Mouse (Mus musculus) limb, embryonic 12.5 days (tissue): ENCODE data around the gene Agrn. TPM values are rescaled to one million over a fixed set of nuclear protein-coding genes. Genes with fewer than 3 reads are reported as not detected.

Experiments
- ATAC-seq: fragments of 200-750 bp; cut with Nextera tagmentation; 2 replicates; pipeline ENCODE4 v1.8.0; 2017; ENCODE audit warnings: low read depth, moderate TSS enrichment; ENCODE audit not compliant: insufficient number of reproducible peaks, insufficient read depth, low FRiP score, low TSS enrichment
- H3K27ac ChIP-seq: fragments of 300-500 bp; sonication (generic); 2 replicates; pipeline ENCODE4 v1.5.1; 2016; ENCODE audit warnings: mild to moderate bottlenecking, moderate library complexity
- H3K27me3 ChIP-seq: fragments of 300-500 bp; sonication (generic); 2 replicates; pipeline ENCODE4 v1.6.1; 2016; ENCODE audit warnings: mild to moderate bottlenecking, moderate library complexity
- H3K36me3 ChIP-seq: fragments of 300-500 bp; sonication (generic); 2 replicates; pipeline ENCODE4 v1.6.1; 2016; ENCODE audit warnings: mild to moderate bottlenecking, moderate library complexity
- H3K4me1 ChIP-seq: fragments of 300-500 bp; sonication (generic); replicated peaks from 2 replicates; pipeline ENCODE4 v1.6.1; 2016
- H3K4me2 ChIP-seq: fragments of 300-500 bp; sonication (generic); 2 replicates; pipeline ENCODE4 v1.6.1; 2016; ENCODE audit warnings: mild to moderate bottlenecking, moderate library complexity
- H3K4me3 ChIP-seq: fragments of 300-500 bp; sonication (generic); replicated peaks from 2 replicates; pipeline ENCODE4 v1.5.1; 2016; ENCODE audit warnings: mild to moderate bottlenecking
- H3K9ac ChIP-seq: fragments of 300-500 bp; sonication (generic); replicated peaks from 2 replicates; pipeline ENCODE4 v1.6.1; 2016; ENCODE audit warnings: mild to moderate bottlenecking, moderate library complexity
- H3K9me3 ChIP-seq: fragments of 300-500 bp; sonication (generic); 2 replicates; pipeline ENCODE4 v1.6.1; 2016; ENCODE audit warnings: mild to moderate bottlenecking, moderate library complexity
- WGBS: fragments of 180-500 bp; shearing (Covaris S2); methylation state at CpG from one replicate; pipeline ENCODE4 v1.1.7; 2016; 5-methylcytosine and 5-hydroxymethylcytosine counted together
- polyA plus RNA-seq: library from polyadenylated mRNA; unstranded; fragments of >200 nt; fragmentation: Nextera tagmentation; extraction: Ambion mirVana; gene quantifications from 2 replicates; pipeline ENCODE4 v1.2.1, GENCODE M21; 2016

The Agrn gene
- 78.4 and 84.1 TPM in 2 replicates for polyA plus RNA-seq

DNA sequence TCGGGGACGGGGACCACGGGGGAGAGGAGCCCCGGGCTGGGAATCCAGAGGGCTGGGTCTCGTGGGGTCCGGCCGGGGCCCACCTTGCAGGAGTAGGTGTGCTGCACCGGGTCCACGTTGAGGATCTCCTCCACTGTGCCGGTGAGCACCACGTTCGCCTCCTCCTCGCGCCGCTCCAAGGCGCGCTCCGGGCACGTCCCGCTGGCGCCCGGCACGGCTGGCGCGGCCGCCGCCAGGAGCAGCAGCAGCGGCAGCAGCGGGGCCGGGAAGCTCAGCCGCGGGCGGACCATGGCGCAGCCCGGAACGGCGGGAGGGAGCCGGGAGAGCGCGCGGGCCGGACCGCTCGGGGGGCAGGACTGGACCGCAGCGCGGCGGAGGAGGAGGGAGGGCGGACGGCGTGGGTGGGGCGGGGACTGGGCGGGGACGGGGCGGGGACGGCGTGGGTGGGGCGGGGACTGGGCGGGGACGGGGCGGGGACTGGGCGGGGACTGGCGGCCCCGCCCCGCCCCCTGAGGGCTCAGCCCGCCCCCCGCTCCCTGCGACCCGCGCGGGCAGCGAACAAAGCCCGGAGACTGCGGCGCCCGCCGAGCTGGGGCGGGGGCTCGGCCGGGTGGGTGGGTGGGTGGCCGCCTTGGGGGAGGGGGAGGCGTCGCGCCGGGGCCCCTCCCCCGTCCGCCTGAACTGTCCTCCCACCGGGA is at the start of gene Agrn:
TSS of gene Agrn (minus strand) at position 358 of the 698 bp plus-strand sequence.
- peak within 1 kb of the TSS; percentile 93 for H3K4me3 ChIP-seq
- H3K27ac ChIP-seq: peak within 1 kb of the TSS; percentile 96
- H3K27me3 ChIP-seq: peaks cover 3% of the 10 kb centered on the region
- H3K4me2 ChIP-seq: peak within 1 kb of the TSS; percentile 82
- peaks cover 39% of the 10 kb centered on the region for H3K4me1 ChIP-seq
- peak; percentile 68 for ATAC-seq
- H3K36me3 ChIP-seq: peaks cover 29% of the 10 kb centered on the region
- H3K9ac ChIP-seq: peak within 1 kb of the TSS; percentile 90
- H3K9me3 ChIP-seq: no peaks in the 10 kb centered on the region
- WGBS: under 1% methylated on average over 44 of the region's 88 CpGs

DNA sequence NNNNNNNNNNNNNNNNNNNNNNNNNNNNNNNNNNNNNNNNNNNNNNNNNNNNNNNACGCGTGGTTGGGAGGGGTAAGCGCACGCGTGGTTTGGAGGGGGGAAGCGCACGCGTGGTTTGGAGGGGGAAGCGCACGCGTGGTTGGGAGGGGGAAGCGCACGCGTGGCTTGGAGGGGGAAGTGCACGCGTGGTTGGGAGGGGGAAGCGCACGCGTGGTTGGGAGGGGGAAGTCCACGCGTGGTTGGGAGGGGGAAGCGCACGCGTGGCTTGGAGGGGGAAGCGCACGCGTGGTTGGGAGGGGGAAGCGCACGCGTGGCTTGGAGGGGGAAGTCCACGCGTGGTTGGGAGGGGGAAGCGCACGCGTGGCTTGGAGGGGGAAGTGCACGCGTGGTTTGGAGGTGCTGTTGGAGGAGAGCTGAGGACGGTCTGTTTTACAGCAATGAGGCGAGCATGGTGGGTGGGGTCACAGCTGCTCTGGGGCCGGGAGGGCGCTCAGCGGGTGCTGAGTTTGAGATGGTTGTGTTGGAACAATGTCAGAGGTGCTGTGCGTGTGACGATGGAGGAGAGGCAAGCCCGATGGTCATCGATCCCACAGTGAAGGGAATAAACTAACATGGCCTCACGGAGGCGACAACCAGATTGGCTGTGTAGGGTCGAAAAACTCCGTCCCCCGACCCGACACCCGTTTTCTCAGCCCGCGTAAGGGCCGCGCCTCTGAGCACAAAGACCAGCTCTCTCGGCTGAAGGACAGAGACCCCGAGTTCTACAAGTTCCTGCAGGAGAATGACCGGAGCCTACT is 39.6 kb upstream of the Agrn start:
- peak overlapping the region; percentile 74 for H3K9ac ChIP-seq
- no peak overlapping the region for H3K27ac ChIP-seq
- peaks cover 21% of the 10 kb centered on the region for H3K4me1 ChIP-seq
- H3K4me3 ChIP-seq: peak overlapping the region; percentile 88
- H3K36me3 ChIP-seq: peaks cover 61% of the 10 kb centered on the region
- ATAC-seq: no peak
- no peaks in the 10 kb centered on the region for H3K9me3 ChIP-seq
- 26% methylated on average over 58 of the region's 60 CpGs for WGBS
- H3K4me2 ChIP-seq: peak overlapping the region; percentile 88
- no peaks in the 10 kb centered on the region for H3K27me3 ChIP-seq

DNA sequence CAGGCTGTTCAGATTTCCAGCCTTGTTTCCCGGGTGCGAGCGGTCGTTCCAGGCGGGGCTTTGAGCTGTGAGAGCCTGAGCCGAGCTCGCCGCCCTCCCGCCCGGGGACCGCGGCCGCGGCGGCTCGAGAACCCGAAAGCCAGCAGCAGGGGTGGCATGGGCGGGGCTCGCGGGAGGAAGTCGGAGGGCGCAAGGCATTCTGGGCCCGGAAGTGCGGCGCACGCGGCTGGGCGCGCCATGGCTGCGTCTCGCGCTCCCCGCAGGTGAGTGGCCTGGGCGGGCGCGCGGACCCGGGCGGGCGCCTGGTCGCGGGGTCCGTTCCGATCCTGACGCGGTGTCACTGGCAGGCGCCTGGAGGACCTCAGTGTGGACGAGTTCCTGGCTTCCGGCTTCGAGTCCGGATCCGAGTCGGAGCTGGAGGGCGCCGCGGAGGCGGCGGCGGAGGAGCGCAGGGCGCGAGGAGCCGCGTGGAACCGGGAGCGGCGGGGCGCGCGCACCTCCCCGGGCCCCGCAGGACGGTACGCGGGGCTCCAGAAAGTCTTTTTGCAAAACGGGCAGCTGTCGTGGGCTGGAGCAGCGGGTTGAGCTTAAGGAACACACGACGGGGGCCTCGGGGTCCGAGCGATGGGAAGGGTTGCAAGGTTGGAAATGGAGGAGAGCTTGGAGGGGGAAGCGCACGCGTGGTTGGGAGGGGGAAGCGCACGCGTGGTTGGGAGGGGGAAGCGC is 38.7 kb upstream of the Agrn start, which contains the start of gene Noc2l:
TSS of gene Noc2l (plus strand) at position 203 of the 726 bp plus-strand sequence.
- under 1% methylated on average over 90 of the region's 90 CpGs for WGBS
- ATAC-seq: peak; percentile 87
- H3K36me3 ChIP-seq: peaks cover 61% of the 10 kb centered on the region
- H3K27ac ChIP-seq: peak within 1 kb of the TSS; percentile 93
- peak within 1 kb of the TSS; percentile 88 for H3K4me2 ChIP-seq
- H3K4me3 ChIP-seq: peak within 1 kb of the TSS; percentile 88
- H3K4me1 ChIP-seq: peaks cover 21% of the 10 kb centered on the region
- no peaks in the 10 kb centered on the region for H3K9me3 ChIP-seq
- no peaks in the 10 kb centered on the region for H3K27me3 ChIP-seq
- peak within 1 kb of the TSS; percentile 74 for H3K9ac ChIP-seq

DNA sequence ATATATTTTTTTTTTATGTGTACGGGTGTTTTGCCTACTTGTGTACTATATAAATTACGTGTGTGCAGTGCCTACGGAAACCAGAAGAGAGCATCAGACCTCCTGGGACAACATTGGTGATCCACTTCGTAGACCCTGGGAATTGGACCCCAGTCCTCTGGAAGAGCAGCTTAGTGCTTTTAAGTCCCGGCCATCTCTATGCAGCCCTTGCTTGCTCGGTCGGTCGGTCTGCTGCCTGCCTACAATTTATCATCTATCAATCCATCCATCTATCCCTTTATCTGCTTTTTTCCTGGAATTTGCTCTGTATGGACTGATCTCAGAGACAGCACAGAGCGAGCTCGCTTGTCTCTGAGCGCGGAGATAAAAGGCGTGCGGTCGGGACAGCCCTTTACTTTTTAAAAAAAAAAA is 38.1 kb upstream of the Agrn start:
- peak overlapping the region; percentile 88 for H3K4me3 ChIP-seq
- ATAC-seq: peak; percentile 8
- H3K27me3 ChIP-seq: no peaks in the 10 kb centered on the region
- 0 out of 2 replicates have a peak overlapping the region, but pooled peaks have one; percentile 74 for H3K9ac ChIP-seq
- H3K27ac ChIP-seq: no peak overlapping the region
- H3K9me3 ChIP-seq: no peaks in the 10 kb centered on the region
- peaks cover 61% of the 10 kb centered on the region for H3K36me3 ChIP-seq
- peak overlapping the region; percentile 88 for H3K4me2 ChIP-seq
- WGBS: under 1% methylated on average over 15 of the region's 15 CpGs
- H3K4me1 ChIP-seq: peaks cover 21% of the 10 kb centered on the region

DNA sequence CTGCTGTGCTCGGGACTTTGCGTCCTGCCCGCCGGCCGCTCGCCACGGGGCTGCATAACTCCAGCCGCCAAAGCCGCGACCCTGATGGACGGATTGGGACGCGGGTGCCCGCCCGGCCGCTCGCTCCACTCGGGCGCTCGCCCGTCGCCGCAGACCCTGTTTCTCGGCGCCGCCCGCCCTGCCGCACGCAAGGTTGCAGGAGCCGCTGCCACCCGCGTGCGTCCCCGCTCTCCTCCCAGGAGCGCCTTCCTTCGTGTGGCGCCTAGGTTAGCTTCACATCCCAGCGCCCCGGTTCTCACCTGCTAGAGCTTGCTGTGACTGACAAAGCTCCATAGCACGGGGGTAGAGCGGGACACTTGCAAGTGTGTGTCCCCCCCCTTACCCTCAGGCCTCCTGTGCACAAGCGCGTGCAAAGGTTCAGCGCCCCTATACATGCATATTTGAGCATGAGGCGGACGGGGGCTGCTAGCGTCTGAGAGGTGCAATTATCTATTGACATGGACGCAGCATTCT is 37.5 kb upstream of the Agrn start, which contains the start of gene Plekhn1:
TSS of gene Plekhn1 (minus strand) at position 157 of the 513 bp plus-strand sequence.
- H3K9ac ChIP-seq: peak within 1 kb of the TSS; percentile 74
- peak within 1 kb of the TSS; percentile 88 for H3K4me2 ChIP-seq
- H3K4me3 ChIP-seq: peak within 1 kb of the TSS; percentile 88
- ATAC-seq: peak; percentile 17; the same call in 1 of the 2 replicates
- H3K4me1 ChIP-seq: peaks cover 21% of the 10 kb centered on the region
- no peaks in the 10 kb centered on the region for H3K9me3 ChIP-seq
- peaks cover 61% of the 10 kb centered on the region for H3K36me3 ChIP-seq
- peak within 1 kb of the TSS; percentile 93 for H3K27ac ChIP-seq
- no peaks in the 10 kb centered on the region for H3K27me3 ChIP-seq
- WGBS: 2% methylated on average over 35 of the region's 48 CpGs

DNA sequence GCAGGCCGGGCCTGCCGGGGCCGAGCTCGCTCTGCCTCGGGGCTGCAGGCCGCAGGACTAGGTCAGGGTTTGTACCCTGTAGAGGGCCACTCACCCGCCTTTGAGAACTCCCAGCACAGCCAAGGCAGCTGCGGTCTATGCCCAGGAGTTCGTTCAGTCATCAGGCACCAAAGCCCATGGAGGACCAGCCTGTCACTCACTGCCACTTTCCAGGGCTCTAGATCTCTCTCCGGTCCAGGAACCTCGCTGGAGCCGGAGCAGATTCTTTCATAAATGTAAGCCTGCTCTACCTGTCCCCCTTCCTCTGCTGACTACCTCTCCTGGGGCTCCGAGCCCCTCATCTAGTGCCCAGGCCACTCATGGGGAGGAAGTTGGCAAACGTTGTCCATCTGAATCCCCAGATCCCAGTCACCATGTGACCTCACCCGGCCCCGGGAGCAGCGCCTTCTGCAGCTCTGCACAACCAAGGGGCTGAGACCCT is 36.8 kb upstream of the Agrn start:
- H3K4me2 ChIP-seq: peak overlapping the region; percentile 88
- H3K27ac ChIP-seq: peak overlapping the region; percentile 87; the same call in 1 of the 2 replicates
- H3K9ac ChIP-seq: peak overlapping the region; percentile 72
- H3K4me3 ChIP-seq: peak overlapping the region; percentile 88
- H3K27me3 ChIP-seq: no peaks in the 10 kb centered on the region
- peaks cover 61% of the 10 kb centered on the region for H3K36me3 ChIP-seq
- no peak for ATAC-seq
- peaks cover 21% of the 10 kb centered on the region for H3K4me1 ChIP-seq
- 1% methylated on average over 17 of the region's 17 CpGs for WGBS
- no peaks in the 10 kb centered on the region for H3K9me3 ChIP-seq

DNA sequence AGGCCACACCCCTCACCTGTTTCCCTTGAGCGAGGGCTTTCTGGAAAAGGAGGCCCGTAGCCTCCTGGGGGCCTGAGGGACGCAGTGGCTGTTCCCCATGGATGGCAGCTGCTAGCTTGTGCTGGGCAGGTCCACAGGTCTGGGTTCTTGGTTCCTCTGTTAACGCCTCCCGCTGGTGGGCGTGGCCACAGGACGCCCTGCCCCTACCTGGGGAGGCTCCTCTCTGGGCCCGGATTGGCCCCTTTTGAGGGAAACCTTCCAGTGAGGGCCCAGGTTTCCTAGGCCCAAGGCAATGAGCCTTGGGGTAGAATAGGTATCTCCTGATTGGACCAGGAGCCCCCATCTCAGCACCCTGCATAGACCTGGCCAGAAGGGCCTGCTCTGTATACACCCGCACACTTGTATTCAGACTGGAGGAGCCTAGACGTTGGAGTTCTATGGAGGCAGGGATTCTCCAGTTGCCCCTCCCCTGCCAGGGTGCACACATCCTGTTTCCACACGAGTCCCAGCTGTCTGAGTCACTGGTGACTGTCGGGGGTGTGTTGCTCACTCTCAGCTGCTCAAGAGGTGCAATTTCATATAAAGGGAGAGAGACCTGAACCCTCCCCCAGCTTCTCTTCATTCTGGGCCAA is 31.2 kb upstream of the Agrn start:
- Histone ChIP-seq H3K27ac (no peak overlapping the region), H3K27me3 (no peaks in the 10 kb centered on the region), H3K9me3 (no peaks in the 10 kb centered on the region), H3K4me2 (peak overlapping the region; percentile 30), H3K36me3 (peaks cover 47% of the 10 kb centered on the region), H3K9ac (0 out of 2 replicates have a peak overlapping the region, but pooled peaks have one; percentile 34), H3K4me1 (peaks cover 17% of the 10 kb centered on the region), H3K4me3 (peak overlapping the region; percentile 21)
- WGBS: 21% methylated on average over 12 of the region's 12 CpGs
- ATAC-seq: peak; percentile 42; the same call in 1 of the 2 replicates

DNA sequence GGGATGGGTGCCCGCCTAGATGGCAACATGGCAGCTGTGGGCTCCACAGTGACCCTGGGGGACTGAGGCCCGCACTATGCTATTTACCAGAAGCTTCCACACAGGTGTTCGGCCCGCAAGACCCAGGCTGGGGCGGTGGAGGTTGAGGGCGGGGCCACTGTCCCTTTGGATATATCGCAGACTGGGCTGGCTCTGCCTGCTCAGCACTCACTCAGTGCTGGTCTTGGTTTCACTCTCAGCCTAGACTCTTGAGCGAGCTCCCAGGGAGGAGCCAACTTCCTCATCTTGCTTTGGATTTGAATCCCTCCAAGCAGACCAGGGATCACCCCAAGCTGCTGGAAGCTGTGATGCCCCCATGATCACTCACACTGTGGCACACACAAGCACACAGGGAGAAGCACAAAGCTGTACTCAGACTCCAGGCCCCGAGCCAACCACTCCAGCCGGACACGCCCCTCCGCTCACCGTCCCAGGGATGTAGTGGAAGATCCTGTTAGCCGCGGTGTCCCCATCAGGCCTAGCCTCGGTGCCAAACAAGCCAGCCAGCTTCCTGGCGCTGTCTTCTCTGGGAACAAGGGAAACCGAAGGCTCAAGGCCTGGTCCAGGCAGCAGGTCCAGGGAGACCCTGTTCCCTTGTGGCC is 30.6 kb upstream of the Agrn start:
- no peaks in the 10 kb centered on the region for H3K9me3 ChIP-seq
- peak; percentile 23; the same call in 1 of the 2 replicates for ATAC-seq
- WGBS: 36% methylated on average over 18 of the region's 18 CpGs
- H3K4me2 ChIP-seq: peak overlapping the region; percentile 30
- H3K27me3 ChIP-seq: no peaks in the 10 kb centered on the region
- H3K27ac ChIP-seq: no peak overlapping the region
- peaks cover 11% of the 10 kb centered on the region for H3K4me1 ChIP-seq
- peak overlapping the region; percentile 21 for H3K4me3 ChIP-seq
- 0 out of 2 replicates have a peak overlapping the region, but pooled peaks have one; percentile 34 for H3K9ac ChIP-seq
- H3K36me3 ChIP-seq: peaks cover 42% of the 10 kb centered on the region

DNA sequence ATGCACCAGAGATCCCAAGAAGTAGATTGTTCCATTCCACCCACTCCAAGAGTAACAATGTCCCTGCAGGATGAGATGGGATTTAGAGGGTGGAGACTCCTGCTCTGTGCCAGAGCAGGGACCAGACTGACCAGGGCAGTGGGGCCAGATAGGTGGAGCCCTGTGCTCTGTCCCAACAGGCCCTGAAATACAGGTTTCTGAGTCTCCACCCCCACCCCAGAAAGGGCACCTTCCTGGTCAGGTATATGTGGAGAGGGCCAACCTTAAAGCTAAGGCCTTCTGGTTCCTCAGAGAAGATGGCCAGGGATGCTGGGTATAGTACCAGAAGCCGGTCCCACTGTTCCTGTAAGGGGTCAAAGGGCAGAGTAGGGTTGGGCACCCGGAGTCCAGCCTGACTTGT is 27.0 kb upstream of the Agrn start:
- no peak for ATAC-seq
- Histone ChIP-seq H3K4me3 (no peak overlapping the region), H3K9me3 (no peaks in the 10 kb centered on the region), H3K36me3 (peaks cover 10% of the 10 kb centered on the region; the same call in 1 of the 2 replicates), H3K4me1 (peaks cover 11% of the 10 kb centered on the region), H3K9ac (no peak overlapping the region), H3K27ac (no peak overlapping the region), H3K4me2 (no peak overlapping the region), H3K27me3 (no peaks in the 10 kb centered on the region)
- WGBS: 80% methylated on average over 2 of the region's 2 CpGs

DNA sequence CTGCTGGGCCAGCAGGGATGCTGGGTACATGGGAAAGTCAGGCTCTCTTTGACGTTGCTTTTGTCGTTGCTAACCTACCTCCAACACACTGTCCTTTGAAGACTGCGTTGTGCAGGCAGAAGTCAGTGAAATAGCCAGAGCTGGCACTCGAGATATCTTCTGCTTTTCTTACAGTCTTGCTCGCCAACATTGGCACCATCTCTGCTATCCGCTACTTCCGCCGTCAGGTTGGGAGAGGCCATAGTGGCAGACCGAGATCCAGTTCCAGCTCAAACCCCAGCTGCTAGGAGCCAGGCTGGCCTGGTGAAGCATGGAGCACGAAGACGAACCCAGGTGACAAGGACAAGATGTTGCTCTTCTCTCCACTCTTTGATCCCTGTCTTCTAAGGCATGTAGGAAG is 22.6 kb upstream of the Agrn start:
- H3K4me2 ChIP-seq: no peak overlapping the region
- H3K27ac ChIP-seq: no peak overlapping the region
- H3K9me3 ChIP-seq: no peaks in the 10 kb centered on the region
- H3K4me1 ChIP-seq: no peaks in the 10 kb centered on the region
- no peak overlapping the region for H3K9ac ChIP-seq
- H3K36me3 ChIP-seq: 0 out of 2 replicates have a peak, but pooled peaks cover 4% of the 10 kb centered on the region
- ATAC-seq: no peak
- 87% methylated on average over 11 of the region's 11 CpGs for WGBS
- H3K4me3 ChIP-seq: no peak overlapping the region
- no peaks in the 10 kb centered on the region for H3K27me3 ChIP-seq
